Mouse (Mus musculus): ENCODE results near the gene Gm3642. TPM values are rescaled to one million over a fixed set of nuclear protein-coding genes. Genes with fewer than 3 reads are reported as not detected.
"Not testable (repeated sequence)": the region's sequence is repeated elsewhere in the genome, so short reads cannot be mapped to it uniquely, and the experiment has no call there.

The Gm3642 gene
- polyA plus RNA-seq (2015; fragmentation: Nextera tagmentation; extraction: Ambion mirVana) = not detected in 2 replicates

GRCm38 (mm10) chr14:6840211-6840610 is at the start of gene Gm3642:
Gene Gm3642, minus strand, starts transcription at chr14:6840311.
- WGBS = no CpG with 5 or more reads among the region's 3 CpGs
- not testable (repeated sequence) for H3K27me3 ChIP-seq (ENCODE audit: insufficient read depth, low read length); H3K4me3 ChIP-seq (replicated peaks; ENCODE audit: low read depth, low read length); DNase-seq (ENCODE audit: low spot score); H3K27ac ChIP-seq; H3K9me3 ChIP-seq (replicated peaks; ENCODE audit: low read length); ATAC-seq (replicated peaks; ENCODE audit: low FRiP score, low read depth); H3K36me3 ChIP-seq (ENCODE audit: insufficient read depth, low read length); H3K4me1 ChIP-seq (replicated peaks; ENCODE audit: insufficient read depth, low read length); H3K4me2 ChIP-seq (ENCODE audit: low read length); H3K9ac ChIP-seq (ENCODE audit: low read depth, low read length)

- DNase-seq (ENCODE audit: low spot score); H3K4me1 ChIP-seq (replicated peaks; ENCODE audit: insufficient read depth, low read length); H3K4me3 ChIP-seq (replicated peaks; ENCODE audit: low read depth, low read length); H3K27ac ChIP-seq; H3K9ac ChIP-seq (ENCODE audit: low read depth, low read length); H3K9me3 ChIP-seq (replicated peaks; ENCODE audit: low read length); ATAC-seq (replicated peaks; ENCODE audit: low FRiP score, low read depth); H3K36me3 ChIP-seq (ENCODE audit: insufficient read depth, low read length); H3K27me3 ChIP-seq (ENCODE audit: insufficient read depth, low read length): not testable (repeated sequence)
- 0% methylated on average over 12 of the region's 43 CpGs for WGBS
- peak within 1 kb of the TSS; percentile 53 for H3K4me2 ChIP-seq (ENCODE audit: low read length)
Observed at GRCm38 (mm10) chr14:6889521-6890012, 49.5 kb upstream of the Gm3642 start, which contains the start of gene Gm3667. Gene Gm3667, minus strand, starts transcription at chr14:6889962.

- WGBS = 19% methylated on average over 3 of the region's 5 CpGs
- not testable (repeated sequence) for ATAC-seq (replicated peaks; ENCODE audit: low FRiP score, low read depth); H3K36me3 ChIP-seq (ENCODE audit: insufficient read depth, low read length); H3K27me3 ChIP-seq (ENCODE audit: insufficient read depth, low read length); H3K9ac ChIP-seq (ENCODE audit: low read depth, low read length); H3K27ac ChIP-seq; H3K4me1 ChIP-seq (replicated peaks; ENCODE audit: insufficient read depth, low read length); DNase-seq (ENCODE audit: low spot score); H3K4me3 ChIP-seq (replicated peaks; ENCODE audit: low read depth, low read length); H3K9me3 ChIP-seq (replicated peaks; ENCODE audit: low read length)
- H3K4me2 ChIP-seq (ENCODE audit: low read length) = peak overlapping the region; percentile 53; the same call in 1 of the 2 replicates
Observed at GRCm38 (mm10) chr14:6888811-6889210, 48.7 kb upstream of the Gm3642 start.

- H3K4me1 ChIP-seq (replicated peaks; ENCODE audit: insufficient read depth, low read length); H3K9ac ChIP-seq (ENCODE audit: low read depth, low read length); DNase-seq (ENCODE audit: low spot score); H3K27ac ChIP-seq; H3K4me3 ChIP-seq (replicated peaks; ENCODE audit: low read depth, low read length); ATAC-seq (replicated peaks; ENCODE audit: low FRiP score, low read depth); H3K4me2 ChIP-seq (ENCODE audit: low read length); H3K9me3 ChIP-seq (replicated peaks; ENCODE audit: low read length); H3K27me3 ChIP-seq (ENCODE audit: insufficient read depth, low read length); H3K36me3 ChIP-seq (ENCODE audit: insufficient read depth, low read length): not testable (repeated sequence)
- WGBS = 86% methylated on average over 3 of the region's 3 CpGs
Observed at GRCm38 (mm10) chr14:6823297-6823696, 16.8 kb downstream of the Gm3642 start.

Other genes starting within 250 kb of the Gm3642 start
- gene Gm3629, start 249.7 kb downstream of the Gm3642 start, polyA plus RNA-seq (2015; fragmentation: Nextera tagmentation; extraction: Ambion mirVana) = 0.11 TPM in 1 of 2 replicates, not detected in the other
- not detected in 2 replicates for gene Gm3460, start 217.9 kb downstream of the Gm3642 start, polyA plus RNA-seq (2015; fragmentation: Nextera tagmentation; extraction: Ambion mirVana)
- not detected in 2 replicates for gene Gm10251, start 156.1 kb downstream of the Gm3642 start, polyA plus RNA-seq (2015; fragmentation: Nextera tagmentation; extraction: Ambion mirVana)
- gene Gm8050, start 120.1 kb downstream of the Gm3642 start, polyA plus RNA-seq (2015; fragmentation: Nextera tagmentation; extraction: Ambion mirVana) = not detected in 2 replicates
- 1.9 and 2.6 TPM in 2 replicates for gene Gm3636, start 98.0 kb downstream of the Gm3642 start, polyA plus RNA-seq (2015; fragmentation: Nextera tagmentation; extraction: Ambion mirVana)
- not detected in 2 replicates for gene Gm8362, start 65.9 kb downstream of the Gm3642 start, polyA plus RNA-seq (2015; fragmentation: Nextera tagmentation; extraction: Ambion mirVana)
- gene Gm3667, start 49.7 kb upstream of the Gm3642 start, polyA plus RNA-seq (2015; fragmentation: Nextera tagmentation; extraction: Ambion mirVana) = 0.08 and 0.51 TPM in 2 replicates
- not detected in 2 replicates for gene Gm6356, start 133.5 kb upstream of the Gm3642 start, polyA plus RNA-seq (2015; fragmentation: Nextera tagmentation; extraction: Ambion mirVana)
- 0.34 and 0.42 TPM in 2 replicates for gene Gm10406, start 187.1 kb upstream of the Gm3642 start, polyA plus RNA-seq (2015; fragmentation: Nextera tagmentation; extraction: Ambion mirVana)
- gene Gm3685, start 204.7 kb upstream of the Gm3642 start, polyA plus RNA-seq (2015; fragmentation: Nextera tagmentation; extraction: Ambion mirVana) = not detected in 2 replicates